Mouse (Mus musculus) myocyte (in vitro differentiated cells): ENCODE results near the gene Kank2. TPM values are rescaled to one million over a fixed set of nuclear protein-coding genes. Genes with fewer than 3 reads are reported as not detected.
A peak's percentile ranks its signal among the peaks of the same experiment; 100 is the strongest.

ENCODE experiments used
- H3K27me3 ChIP-seq: one replicate; pipeline ENCODE4 v1.6.1; 2011; ENCODE audit not compliant: control insufficient read depth, insufficient read depth, insufficient read length
- H3K36me3 ChIP-seq: one replicate; pipeline ENCODE4 v1.6.1; 2011; ENCODE audit not compliant: control insufficient read depth, insufficient read depth
- H3K4me2 ChIP-seq: one replicate; pipeline ENCODE4 v1.6.1; 2011; ENCODE audit warnings: low read depth, control low read depth
- H3K4me3 ChIP-seq: one replicate; pipeline ENCODE4 v1.5.1; 2011; ENCODE audit warnings: mild to moderate bottlenecking, control low read depth, moderate library complexity
- H3K79me2 ChIP-seq: one replicate; pipeline ENCODE4 v1.6.1; 2011; ENCODE audit not compliant: control insufficient read depth, insufficient read depth
- H3ac ChIP-seq: one replicate; pipeline ENCODE4 v1.6.1; 2011; ENCODE audit not compliant: control insufficient read depth, insufficient read length
- CEBPB ChIP-seq: IDR thresholded peaks from 2 replicates; pipeline ENCODE4 v1.6.1; 2011; ENCODE audit warnings: mild to moderate bottlenecking, moderate library complexity; ENCODE audit not compliant: poor library complexity, insufficient read depth, severe bottlenecking
- E2F4 ChIP-seq: IDR thresholded peaks from one replicate; pipeline ENCODE4 v1.6.1; 2011; ENCODE audit warnings: mild to moderate bottlenecking, control low read depth, moderate library complexity; ENCODE audit not compliant: insufficient read depth
- MAX ChIP-seq: IDR thresholded peaks from one replicate; pipeline ENCODE4 v1.6.1; 2011; ENCODE audit warnings: low read depth, mild to moderate bottlenecking, control low read depth
- MYOD1 ChIP-seq, 3 experiments: IDR thresholded peaks; one replicate each; pipeline ENCODE4 v1.6.1; 2011; ENCODE audit warnings: control low read depth in 2 of 3, low read depth in 2 of 3, mild to moderate bottlenecking in 2 of 3, moderate library complexity in 1 of 3; ENCODE audit not compliant: insufficient read length in 2 of 3, control insufficient read depth in 1 of 3
- MYOG ChIP-seq, 3 experiments: IDR thresholded peaks; one replicate each; pipeline ENCODE4 v1.6.1; 2011; ENCODE audit warnings: control low read depth in 2 of 3, low read depth in 2 of 3, mild to moderate bottlenecking in 2 of 3; ENCODE audit not compliant: insufficient read length in 2 of 3, control insufficient read depth in 1 of 3, insufficient read depth in 1 of 3
- POLR2A ChIP-seq: IDR thresholded peaks from one replicate; pipeline ENCODE4 v1.6.1; 2011; ENCODE audit warnings: low read depth, mild to moderate bottlenecking, control low read depth, moderate library complexity; ENCODE audit not compliant: insufficient read length
- POLR2AphosphoS2 ChIP-seq: IDR thresholded peaks from one replicate; pipeline ENCODE4 v1.6.1; 2011; ENCODE audit warnings: low read depth, control low read depth; ENCODE audit not compliant: insufficient read length
- REST ChIP-seq: IDR thresholded peaks from one replicate; pipeline ENCODE4 v1.6.1; 2011; ENCODE audit warnings: mild to moderate bottlenecking, control low read depth, moderate library complexity; ENCODE audit not compliant: insufficient read depth, insufficient read length
- SRF ChIP-seq: IDR thresholded peaks from one replicate; pipeline ENCODE4 v1.6.1; 2011; ENCODE audit warnings: low read depth; ENCODE audit not compliant: control insufficient read depth, insufficient read length
- TCF12 ChIP-seq: IDR thresholded peaks from one replicate; pipeline ENCODE4 v1.6.1; 2011; ENCODE audit warnings: mild to moderate bottlenecking, control low read depth; ENCODE audit not compliant: poor library complexity, insufficient read depth, severe bottlenecking
- TCF3 ChIP-seq: IDR thresholded peaks from one replicate; pipeline ENCODE4 v1.6.1; 2011; ENCODE audit warnings: low read depth, control low read depth; ENCODE audit not compliant: insufficient read length
- USF1 ChIP-seq: IDR thresholded peaks from one replicate; pipeline ENCODE4 v1.6.1; 2011; ENCODE audit warnings: low read depth, mild to moderate bottlenecking, control low read depth, moderate library complexity
- polyA plus RNA-seq: library from polyadenylated mRNA; unstranded; fragments of >200 nt; fragmentation: generic; extraction: Trizol; gene quantifications from one replicate; pipeline ENCODE4 v1.2.1, GENCODE M21; 2012; ENCODE audit warnings: missing spikeins

Gene Kank2
- polyA plus RNA-seq = 49.4 TPM

DNA sequence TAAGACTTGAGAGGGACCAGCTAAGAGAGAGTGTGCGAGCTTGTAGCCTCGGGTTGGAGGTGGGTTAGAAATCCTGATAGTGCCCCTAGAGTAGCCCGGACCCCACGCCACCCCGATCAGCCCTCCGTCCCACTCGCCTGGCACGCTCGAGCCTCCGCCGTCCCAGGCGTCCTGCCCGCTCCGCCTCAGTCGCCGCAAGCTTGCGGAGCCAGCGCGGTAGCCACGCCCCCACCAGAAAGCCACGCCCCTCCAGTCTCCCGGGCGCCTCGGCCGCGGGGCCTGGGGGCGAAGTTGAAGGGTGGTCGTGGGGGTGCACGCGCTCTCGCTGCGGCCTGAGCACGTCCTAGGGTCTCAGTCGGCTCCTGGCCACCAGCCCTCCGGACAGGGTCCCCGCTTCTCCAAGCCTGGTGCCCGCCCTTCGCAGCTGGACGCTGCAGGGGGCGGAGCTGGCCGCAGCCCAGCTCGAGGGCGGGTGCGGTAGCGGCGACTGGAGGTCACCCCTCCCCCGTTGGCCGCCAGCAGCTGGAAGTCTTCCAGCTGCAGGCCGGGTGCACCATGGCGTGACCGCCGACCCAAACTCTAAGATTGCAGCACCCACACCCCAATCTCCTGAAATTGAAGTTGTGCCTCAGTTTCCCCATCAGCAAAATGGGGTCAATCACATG lies at the start of gene Kank2:
Gene Kank2, minus strand, starts transcription at position 400 of the 665 bp plus-strand sequence.
- Histone ChIP-seq H3ac (peak within 1 kb of the TSS; percentile 86), H3K36me3 (peaks cover 8% of the 10 kb centered on the region), H3K79me2 (peaks cover 34% of the 10 kb centered on the region), H3K4me3 (peak within 1 kb of the TSS; percentile 95), H3K4me2 (peak within 1 kb of the TSS; percentile 87), H3K27me3 (no peaks in the 10 kb centered on the region)
- TF ChIP-seq MYOD1 (IDR thresholded peaks at IDR 0.05; ENCODE audit: control insufficient read depth in 1 of 3, insufficient read length in 2 of 3, low read depth in 2 of 3) = peak in 2 of 3 experiments; percentile 45 to 55
- TF ChIP-seq REST = no peak
- peak; percentile 94 for TF ChIP-seq POLR2AphosphoS2
- no peak for TF ChIP-seq E2F4
- TF ChIP-seq POLR2A = peak; percentile 92
- peak in 2 of 3 experiments; percentile 40 to 57 for TF ChIP-seq MYOG (IDR thresholded peaks at IDR 0.05; ENCODE audit: control insufficient read depth in 1 of 3, insufficient read depth in 1 of 3, insufficient read length in 2 of 3, low read depth in 2 of 3)
- TF ChIP-seq TCF12 = no peak

DNA sequence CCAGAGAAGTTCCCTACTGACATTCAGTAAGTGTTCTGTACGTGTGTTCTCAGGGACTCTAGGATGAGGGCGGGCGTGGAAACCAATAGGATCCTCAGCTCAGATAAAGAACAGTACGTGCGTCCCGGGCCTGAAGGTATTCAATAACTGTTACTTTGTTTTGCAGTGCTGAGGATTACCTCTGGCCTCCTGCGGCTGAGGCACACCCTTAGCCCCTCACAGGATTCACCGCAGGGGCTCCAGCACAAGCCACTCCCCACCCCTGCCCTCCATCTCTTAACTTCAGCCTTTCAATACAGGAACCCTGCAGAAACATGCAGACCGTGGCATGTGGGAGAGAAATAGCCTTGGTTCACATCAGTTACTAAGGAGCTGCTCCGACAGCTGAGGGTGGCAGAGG lies 49.4 kb upstream of the Kank2 start:
- Histone ChIP-seq H3K4me3 (no peak overlapping the region), H3ac (no peak overlapping the region)

DNA sequence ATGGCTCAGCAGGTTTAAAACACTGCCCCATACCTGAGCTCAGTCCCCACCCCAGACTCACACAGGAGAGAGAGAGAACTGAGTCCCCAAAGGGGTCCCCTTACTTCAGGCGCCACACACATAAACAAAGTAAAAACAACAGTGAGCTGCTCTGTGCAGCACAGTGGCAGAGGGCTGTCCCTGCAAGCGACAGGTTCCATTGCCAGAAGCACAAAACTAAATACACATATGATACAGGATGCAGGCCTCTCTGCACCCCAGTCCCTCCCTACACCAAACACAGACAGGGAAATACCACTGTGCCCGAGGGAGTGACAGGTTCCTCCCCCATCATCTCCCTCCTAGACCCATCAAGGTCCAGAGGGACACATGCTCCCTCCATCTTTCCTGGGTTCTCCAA lies 48.9 kb upstream of the Kank2 start:
- no peak overlapping the region for H3K4me3 ChIP-seq
- H3K79me2 ChIP-seq = no peaks in the 10 kb centered on the region
- H3K36me3 ChIP-seq = peaks cover 8% of the 10 kb centered on the region
- no peaks in the 10 kb centered on the region for H3K27me3 ChIP-seq
- no peak for TF ChIP-seq REST
- TF ChIP-seq POLR2A = no peak
- TF ChIP-seq TCF12 = no peak
- no peak for TF ChIP-seq POLR2AphosphoS2
- no peak for TF ChIP-seq TCF3
- no peak for TF ChIP-seq USF1
- TF ChIP-seq CEBPB = no peak
- TF ChIP-seq MYOD1 (IDR thresholded peaks at IDR 0.05; ENCODE audit: control insufficient read depth in 1 of 3, insufficient read length in 2 of 3, low read depth in 2 of 3) = no peak
- TF ChIP-seq MYOG (IDR thresholded peaks at IDR 0.05; ENCODE audit: control insufficient read depth in 1 of 3, insufficient read depth in 1 of 3, insufficient read length in 2 of 3, low read depth in 2 of 3) = no peak
- no peak overlapping the region for H3ac ChIP-seq
- H3K4me2 ChIP-seq = peak overlapping the region; percentile 40

More for the DNA sequence above, 49.4 kb upstream of the Kank2 start:
- no peak overlapping the region for H3K4me2 ChIP-seq
- TF ChIP-seq MAX (no peak), TCF3 (no peak), REST (no peak), TCF12 (no peak), POLR2AphosphoS2 (no peak), MYOD1 (IDR thresholded peaks at IDR 0.05; ENCODE audit: control insufficient read depth in 1 of 3, insufficient read length in 2 of 3, low read depth in 2 of 3) (no peak)
- H3K79me2 ChIP-seq = no peaks in the 10 kb centered on the region
- H3K27me3 ChIP-seq = no peaks in the 10 kb centered on the region
- H3K36me3 ChIP-seq = peaks cover 8% of the 10 kb centered on the region

- no peak overlapping the region for H3K4me3 ChIP-seq
These were observed 48.3 kb upstream of the Kank2 start for GRCm38 (mm10) chr9:21846755-21847341.

GRCm38 (mm10) chr9:21845381-21846080 lies 47.0 kb upstream of the Kank2 start:
- no peak overlapping the region for H3K4me2 ChIP-seq
- no peak overlapping the region for H3ac ChIP-seq
- no peaks in the 10 kb centered on the region for H3K27me3 ChIP-seq
- no peaks in the 10 kb centered on the region for H3K79me2 ChIP-seq
- no peak overlapping the region for H3K4me3 ChIP-seq
- H3K36me3 ChIP-seq = peaks cover 8% of the 10 kb centered on the region
- no peak for TF ChIP-seq POLR2A
- no peak for TF ChIP-seq CEBPB
- no peak for TF ChIP-seq MYOG (IDR thresholded peaks at IDR 0.05; ENCODE audit: control insufficient read depth in 1 of 3, insufficient read depth in 1 of 3, insufficient read length in 2 of 3, low read depth in 2 of 3)
- TF ChIP-seq REST = no peak
- no peak for TF ChIP-seq MAX
- no peak for TF ChIP-seq TCF12
- no peak for TF ChIP-seq USF1
- TF ChIP-seq E2F4 = no peak
- TF ChIP-seq SRF = no peak
- no peak for TF ChIP-seq MYOD1 (IDR thresholded peaks at IDR 0.05; ENCODE audit: control insufficient read depth in 1 of 3, insufficient read length in 2 of 3, low read depth in 2 of 3)
- no peak for TF ChIP-seq TCF3
- no peak for TF ChIP-seq POLR2AphosphoS2

More at GRCm38 (mm10) chr9:21846755-21847341, 48.3 kb upstream of the Kank2 start:
- Histone ChIP-seq H3K4me2 (peak overlapping the region; percentile 40), H3K79me2 (no peaks in the 10 kb centered on the region), H3K36me3 (peaks cover 8% of the 10 kb centered on the region), H3ac (no peak overlapping the region), H3K27me3 (no peaks in the 10 kb centered on the region)
- no peak for TF ChIP-seq POLR2AphosphoS2
- TF ChIP-seq E2F4 = no peak
- TF ChIP-seq MYOG (IDR thresholded peaks at IDR 0.05; ENCODE audit: control insufficient read depth in 1 of 3, insufficient read depth in 1 of 3, insufficient read length in 2 of 3, low read depth in 2 of 3) = peak in 1 of 3 experiments; percentile 30
- TF ChIP-seq MYOD1 (IDR thresholded peaks at IDR 0.05; ENCODE audit: control insufficient read depth in 1 of 3, insufficient read length in 2 of 3, low read depth in 2 of 3) = peak in 2 of 3 experiments; percentile 72 to 84
